Mouse (Mus musculus) midbrain, embryonic 14.5 days (tissue): ENCODE results near the gene Dolpp1. TPM values are rescaled to one million over a fixed set of nuclear protein-coding genes. Genes with fewer than 3 reads are reported as not detected.
A peak's percentile ranks its signal among the peaks of the same experiment; 100 is the strongest.

Experiments
- ATAC-seq: fragments of 200-750 bp; cut with Nextera tagmentation; 2 replicates; pipeline ENCODE4 v1.8.0; 2017; ENCODE audit warnings: moderate number of reproducible peaks, moderate library complexity; ENCODE audit not compliant: low FRiP score, low TSS enrichment
- DNase-seq: peaks from one replicate; pipeline ENCODE4 v3.0.0-alpha.2; 2015
- H3K27ac ChIP-seq: fragments of 300-500 bp; sonication (generic); replicated peaks from 2 replicates; pipeline ENCODE4 v1.5.1; 2014; ENCODE audit warnings: mild to moderate bottlenecking, low read depth, low read length, moderate library complexity
- H3K27me3 ChIP-seq: fragments of 300-500 bp; sonication (generic); 2 replicates; pipeline ENCODE4 v1.6.1; 2014; ENCODE audit warnings: low read length, control low read depth, mixed read lengths; ENCODE audit not compliant: control insufficient read depth, insufficient read depth
- H3K36me3 ChIP-seq: fragments of 300-500 bp; sonication (generic); 2 replicates; pipeline ENCODE4 v1.6.1; 2014; ENCODE audit warnings: low read length, control low read depth; ENCODE audit not compliant: control insufficient read depth, insufficient read depth
- H3K4me1 ChIP-seq: fragments of 300-500 bp; sonication (generic); 2 replicates; pipeline ENCODE4 v1.6.1; 2014; ENCODE audit warnings: mild to moderate bottlenecking, antibody characterized with exemption, low read length, control low read depth; ENCODE audit not compliant: control insufficient read depth, insufficient read depth
- H3K4me2 ChIP-seq: fragments of 300-500 bp; sonication (generic); 2 replicates; pipeline ENCODE4 v1.6.1; 2014; ENCODE audit warnings: mild to moderate bottlenecking, low read length, moderate library complexity
- H3K4me3 ChIP-seq: fragments of 300-500 bp; sonication (generic); replicated peaks from 2 replicates; pipeline ENCODE4 v1.5.1; 2014; ENCODE audit warnings: low read depth, low read length
- H3K9ac ChIP-seq: fragments of 300-500 bp; sonication (generic); replicated peaks from 2 replicates; pipeline ENCODE4 v1.6.1; 2014; ENCODE audit warnings: mild to moderate bottlenecking, low read length, moderate library complexity
- H3K9me3 ChIP-seq: fragments of 300-500 bp; sonication (generic); 2 replicates; pipeline ENCODE4 v1.6.1; 2016; ENCODE audit warnings: low read length, control low read depth, mixed read lengths; ENCODE audit not compliant: control insufficient read depth
- WGBS: fragments of 180-500 bp; shearing (Covaris S2); extraction: QIAGEN DNeasy Blood & Tissue Kit; methylation state at CpG from one replicate; pipeline ENCODE4 v1.1.7; 2014; 5-methylcytosine and 5-hydroxymethylcytosine counted together
- polyA plus RNA-seq: library from polyadenylated mRNA; unstranded; fragments of >200 nt; fragmentation: Nextera tagmentation; extraction: Ambion mirVana; gene quantifications from 2 replicates; pipeline ENCODE4 v1.2.1, GENCODE M21; 2014

The Dolpp1 gene
- polyA plus RNA-seq, 1 experiment from 2014 or later, result 56.3 TPM

DNA sequence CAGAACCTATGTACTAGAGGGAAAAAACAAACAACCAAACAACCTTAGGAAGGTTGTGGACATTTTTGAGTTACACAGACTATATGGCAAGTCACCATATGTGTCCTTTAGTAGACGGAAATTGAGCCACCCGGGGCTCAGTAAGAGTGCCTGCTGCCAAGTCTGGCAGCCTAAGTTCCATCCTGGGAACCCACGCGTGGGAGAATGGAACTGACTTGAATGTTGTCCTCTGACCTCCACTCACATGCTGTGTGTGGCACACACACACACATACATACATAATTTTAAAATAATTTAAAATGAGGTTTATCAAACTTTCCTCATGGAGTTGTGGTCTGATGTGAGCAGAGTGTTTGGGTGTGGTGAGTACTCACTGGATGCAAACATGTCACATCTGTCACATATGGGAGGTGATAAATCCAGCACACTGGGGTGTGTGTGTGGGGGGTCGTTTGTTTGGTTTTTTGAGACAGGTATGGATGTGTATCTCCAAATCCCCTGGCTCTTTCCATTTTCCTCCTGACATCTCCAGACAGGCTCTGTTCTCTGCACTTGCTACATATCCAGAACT lies 25.6 kb downstream of the Dolpp1 start:
- Histone ChIP-seq H3K4me1 (peaks cover 35% of the 10 kb centered on the region), H3K4me2 (peak overlapping the region; percentile 74; the same call in 1 of the 2 replicates)

DNA sequence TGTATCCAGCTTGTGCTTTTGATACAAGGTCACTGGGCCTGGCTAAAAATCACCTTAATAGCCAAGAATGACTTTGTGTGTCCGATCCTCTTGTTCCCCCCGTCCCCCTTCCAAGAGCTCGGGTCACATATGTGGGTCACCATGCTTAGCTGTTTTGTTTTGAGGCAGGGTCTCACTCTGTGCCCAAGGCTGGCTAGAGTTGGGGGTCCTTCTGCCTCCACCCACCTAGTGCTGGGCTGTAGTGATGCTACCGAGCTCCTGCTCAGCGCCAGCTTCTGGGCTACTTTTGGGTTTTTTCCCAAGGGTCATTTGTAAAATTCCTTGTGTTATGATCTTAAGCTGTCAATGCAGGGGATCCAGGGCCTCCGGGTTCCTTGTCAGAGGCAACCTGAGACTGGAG lies 26.2 kb downstream of the Dolpp1 start:
- 79% methylated on average over 6 of the region's 6 CpGs for WGBS
- Histone ChIP-seq H3K9ac (no peak overlapping the region; the same call in 1 of the 2 replicates), H3K36me3 (no peaks in the 10 kb centered on the region), H3K4me1 (peaks cover 35% of the 10 kb centered on the region), H3K27ac (no peak overlapping the region), H3K9me3 (no peaks in the 10 kb centered on the region), H3K4me2 (peak overlapping the region; percentile 12), H3K27me3 (no peaks in the 10 kb centered on the region), H3K4me3 (no peak overlapping the region)
- ATAC-seq (no peak), DNase-seq (no peak)

More for the DNA sequence above, 25.6 kb downstream of the Dolpp1 start:
- Histone ChIP-seq H3K9me3 (no peaks in the 10 kb centered on the region), H3K4me3 (no peak overlapping the region), H3K9ac (no peak overlapping the region; the same call in 1 of the 2 replicates), H3K27ac (no peak overlapping the region), H3K27me3 (no peaks in the 10 kb centered on the region), H3K36me3 (no peaks in the 10 kb centered on the region)
- WGBS, result 83% methylated on average over 5 of the region's 5 CpGs
- no peak for ATAC-seq
- no peak for DNase-seq

DNA sequence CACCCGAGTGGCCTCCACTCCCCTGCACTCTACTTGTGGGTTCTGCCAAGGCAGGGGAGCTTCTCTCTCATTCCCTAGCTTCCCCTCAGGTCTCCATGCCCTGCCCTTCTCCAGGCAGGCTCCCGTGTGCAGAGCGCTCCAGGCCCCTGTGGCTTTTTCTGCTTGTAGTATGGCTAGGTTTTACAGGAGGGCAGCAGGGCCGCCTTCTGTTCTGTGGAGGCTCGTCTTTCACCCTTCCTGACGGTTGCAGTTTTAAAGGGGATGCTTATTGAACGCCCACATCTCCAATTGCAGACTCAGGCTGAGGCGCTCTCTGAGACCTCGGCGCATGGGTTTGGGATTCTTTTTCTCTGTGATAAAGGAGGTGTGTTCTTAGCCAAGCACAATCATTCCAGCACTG lies 27.1 kb downstream of the Dolpp1 start:
- no peak overlapping the region for H3K4me2 ChIP-seq
- no peaks in the 10 kb centered on the region for H3K27me3 ChIP-seq
- no peak for ATAC-seq
- no peak for DNase-seq
- peaks cover 29% of the 10 kb centered on the region for H3K4me1 ChIP-seq
- H3K36me3 ChIP-seq, result no peaks in the 10 kb centered on the region
- peak overlapping the region; percentile 52; the same call in 1 of the 2 replicates for H3K27ac ChIP-seq
- no peaks in the 10 kb centered on the region for H3K9me3 ChIP-seq
- 37% methylated on average over 10 of the region's 10 CpGs for whole genome bisulfite sequencing
- no peak overlapping the region for H3K4me3 ChIP-seq
- no peak overlapping the region for H3K9ac ChIP-seq

DNA sequence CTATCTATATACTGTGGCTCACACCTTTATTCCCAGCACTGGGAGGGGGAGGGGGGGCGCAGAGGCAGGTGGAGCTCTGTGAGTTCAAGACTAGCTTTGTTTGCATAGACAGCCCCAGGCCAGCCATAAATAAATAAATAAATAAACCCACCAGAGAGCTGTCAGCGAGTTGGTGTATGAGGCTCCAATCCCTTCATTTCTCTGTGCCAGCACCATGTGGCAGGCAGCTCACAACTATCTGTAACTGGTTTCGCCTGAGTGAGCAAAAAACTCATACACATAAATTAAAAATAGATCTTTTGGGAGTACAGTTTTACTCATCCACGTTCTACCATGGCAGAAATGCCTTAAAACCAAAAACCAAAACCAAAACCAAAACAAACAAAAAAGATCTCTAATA lies 29.4 kb downstream of the Dolpp1 start:
- DNase-seq (no peak), ATAC-seq (no peak)

DNA sequence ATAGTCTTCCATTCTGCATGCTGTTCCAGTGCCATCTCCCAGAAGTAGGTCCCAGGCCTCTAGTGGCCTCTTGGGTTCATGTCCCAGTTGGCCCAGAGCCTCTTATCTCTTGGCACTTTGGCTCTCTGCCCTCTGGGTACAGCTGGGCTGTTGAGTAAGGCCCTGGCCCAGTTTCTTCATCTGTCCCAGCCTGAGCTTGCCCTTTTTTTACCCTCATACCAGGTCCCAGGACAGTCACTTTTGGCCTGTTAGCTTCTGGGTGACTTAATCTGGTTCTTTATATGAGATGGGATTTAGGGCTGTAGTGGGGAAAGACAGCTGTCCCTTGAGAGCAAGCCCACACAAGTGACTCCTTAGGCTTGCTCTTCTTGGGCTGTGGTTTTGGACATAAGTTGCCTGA lies 37.1 kb downstream of the Dolpp1 start:
- DNase-seq (no peak), ATAC-seq (no peak)
- Histone ChIP-seq H3K4me2 (no peak overlapping the region), H3K9me3 (no peaks in the 10 kb centered on the region), H3K4me3 (no peak overlapping the region), H3K27ac (no peak overlapping the region), H3K36me3 (peaks cover 76% of the 10 kb centered on the region), H3K27me3 (no peaks in the 10 kb centered on the region), H3K9ac (no peak overlapping the region), H3K4me1 (no peaks in the 10 kb centered on the region)

More for the DNA sequence above, 29.4 kb downstream of the Dolpp1 start:
- H3K4me1 ChIP-seq, result peaks cover 20% of the 10 kb centered on the region; the same call in 1 of the 2 replicates
- peaks cover 4% of the 10 kb centered on the region for H3K36me3 ChIP-seq
- no peaks in the 10 kb centered on the region for H3K27me3 ChIP-seq
- no peak overlapping the region for H3K4me3 ChIP-seq
- no peaks in the 10 kb centered on the region for H3K9me3 ChIP-seq
- H3K27ac ChIP-seq, result no peak overlapping the region
- H3K4me2 ChIP-seq, result no peak overlapping the region
- H3K9ac ChIP-seq, result no peak overlapping the region
- 78% methylated on average over 4 of the region's 4 CpGs for WGBS

DNA sequence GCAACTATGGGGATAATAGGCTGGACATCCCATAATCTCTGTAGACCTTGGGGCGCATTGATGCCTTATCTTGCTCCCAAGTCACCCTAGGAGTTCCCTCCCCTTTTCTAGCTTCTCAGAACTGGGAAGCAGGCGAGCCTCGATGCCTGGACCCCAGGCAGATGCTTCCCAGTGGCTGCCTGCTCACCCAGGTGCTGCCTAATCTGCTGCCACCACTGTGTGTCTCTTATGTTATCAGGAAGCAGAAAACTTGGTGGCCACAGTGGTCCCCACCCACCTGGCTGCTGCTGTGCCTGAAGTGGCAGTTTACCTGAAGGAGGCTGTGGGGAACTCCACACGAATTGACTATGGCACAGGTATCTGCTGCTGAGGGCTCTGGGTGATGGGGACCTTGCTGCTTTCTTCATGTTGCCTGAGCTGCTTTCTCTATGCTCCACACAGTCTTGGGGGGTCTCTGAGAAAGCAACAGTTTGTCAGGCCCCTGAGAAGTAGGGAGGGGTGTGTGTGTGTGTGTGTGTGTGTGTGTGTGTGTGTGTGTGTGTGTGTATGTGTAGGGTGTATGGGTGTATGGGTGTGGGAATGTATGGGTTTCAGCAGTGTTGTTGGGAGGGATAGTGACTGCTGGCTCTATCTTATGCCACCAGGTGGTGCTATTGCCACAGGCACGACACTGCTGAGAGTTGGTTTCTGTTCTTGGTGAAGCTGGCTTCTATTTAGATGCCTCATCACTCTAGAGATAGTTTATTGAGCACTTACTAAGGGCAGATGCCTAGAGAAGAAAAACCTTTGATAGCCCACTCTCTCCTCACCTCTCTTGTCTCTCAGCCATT lies 43.5 kb downstream of the Dolpp1 start:
- no peaks in the 10 kb centered on the region for H3K9me3 ChIP-seq
- H3K27ac ChIP-seq, result no peak overlapping the region
- 58% methylated on average over 5 of the region's 5 CpGs for WGBS
- no peak overlapping the region for H3K4me3 ChIP-seq
- peaks cover 2% of the 10 kb centered on the region; the same call in 1 of the 2 replicates for H3K4me1 ChIP-seq
- ATAC-seq, result peak; percentile 46; the same call in 1 of the 2 replicates
- peaks cover 80% of the 10 kb centered on the region for H3K36me3 ChIP-seq
- no peaks in the 10 kb centered on the region for H3K27me3 ChIP-seq
- DNase-seq, result peak; percentile 90
- H3K4me2 ChIP-seq, result no peak overlapping the region
- H3K9ac ChIP-seq, result no peak overlapping the region

DNA sequence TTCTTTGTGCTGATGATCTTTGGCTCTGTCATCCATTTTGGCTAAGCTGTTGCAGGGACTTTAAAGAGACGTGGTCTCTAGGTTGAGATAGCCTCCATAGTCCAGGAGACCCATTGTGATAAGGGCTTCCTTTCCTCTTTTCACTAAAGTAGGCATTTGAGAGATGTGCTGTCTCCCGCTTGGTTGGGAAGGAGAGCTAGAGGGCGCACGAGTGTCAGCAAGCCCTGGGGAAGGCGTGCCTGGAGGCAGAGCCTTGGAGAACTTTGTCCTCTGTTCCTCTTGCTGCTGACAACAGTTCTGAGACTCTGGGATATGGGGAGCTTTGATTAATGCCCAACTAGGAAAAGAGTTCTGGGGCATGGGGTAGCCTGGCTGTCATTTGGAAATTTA lies 44.1 kb downstream of the Dolpp1 start:
- Histone ChIP-seq H3K27ac (no peak overlapping the region), H3K9me3 (no peaks in the 10 kb centered on the region), H3K4me1 (peaks cover 9% of the 10 kb centered on the region), H3K27me3 (no peaks in the 10 kb centered on the region), H3K36me3 (peaks cover 74% of the 10 kb centered on the region), H3K9ac (no peak overlapping the region), H3K4me3 (no peak overlapping the region), H3K4me2 (no peak overlapping the region)
- 79% methylated on average over 5 of the region's 5 CpGs for WGBS
- ATAC-seq, result no peak
- DNase-seq, result no peak

DNA sequence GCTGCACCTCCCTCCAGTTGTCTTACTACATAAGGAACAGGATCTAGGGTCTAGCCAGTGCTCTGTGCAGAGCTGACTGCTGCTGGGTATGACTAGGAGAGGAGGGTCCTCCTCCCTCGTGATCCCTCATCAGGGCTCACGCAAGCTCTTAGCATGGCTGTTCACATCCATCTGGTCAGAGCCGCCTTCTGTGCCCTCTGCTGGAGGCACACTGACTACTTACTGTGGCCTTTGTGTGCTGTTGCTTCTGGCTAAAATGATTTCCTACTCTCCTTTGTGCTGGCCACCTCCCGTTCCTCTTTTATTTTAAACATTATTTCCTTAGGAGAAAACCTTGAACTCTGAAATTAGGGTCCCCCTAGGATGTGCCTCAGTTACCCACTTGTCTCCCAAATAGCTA lies 44.8 kb downstream of the Dolpp1 start:
- no peak for ATAC-seq
- no peak for DNase-seq
- no peaks in the 10 kb centered on the region for H3K27me3 ChIP-seq
- H3K9me3 ChIP-seq, result no peaks in the 10 kb centered on the region
- no peak overlapping the region for H3K9ac ChIP-seq
- no peak overlapping the region for H3K4me2 ChIP-seq
- no peak overlapping the region for H3K27ac ChIP-seq
- peaks cover 68% of the 10 kb centered on the region for H3K36me3 ChIP-seq
- peaks cover 15% of the 10 kb centered on the region for H3K4me1 ChIP-seq
- 81% methylated on average over 4 of the region's 4 CpGs for WGBS
- H3K4me3 ChIP-seq, result no peak overlapping the region

DNA sequence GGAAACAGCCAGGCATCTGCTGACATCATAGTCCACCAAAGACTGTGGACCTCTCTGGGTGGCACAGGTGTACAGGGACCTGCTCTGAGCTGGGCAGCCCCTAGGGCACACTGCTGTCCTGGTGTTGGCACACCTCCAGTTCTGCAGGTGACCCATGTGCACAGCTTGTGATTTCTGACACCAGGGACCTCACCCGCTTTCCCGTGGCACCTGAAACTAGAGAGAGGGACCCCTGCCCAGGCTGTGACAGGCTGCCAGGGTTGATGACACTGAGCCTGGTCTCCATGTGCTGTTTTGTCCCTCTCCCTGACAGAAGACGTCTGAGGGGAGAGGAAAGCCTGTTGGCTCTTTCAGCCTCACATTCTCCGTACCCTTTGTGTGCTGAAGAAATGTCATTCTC lies 45.7 kb downstream of the Dolpp1 start:
- Histone ChIP-seq H3K36me3 (peaks cover 59% of the 10 kb centered on the region), H3K4me3 (no peak overlapping the region), H3K9me3 (no peaks in the 10 kb centered on the region), H3K27me3 (no peaks in the 10 kb centered on the region), H3K9ac (no peak overlapping the region), H3K4me1 (peaks cover 24% of the 10 kb centered on the region), H3K4me2 (no peak overlapping the region), H3K27ac (no peak overlapping the region)
- DNase-seq (no peak), ATAC-seq (no peak)
- 96% methylated on average over 4 of the region's 4 CpGs for WGBS
